Mouse (Mus musculus) kidney, postnatal 14 days (tissue): ENCODE measurements around the gene Cep95.
A peak's percentile ranks its signal among the peaks of the same experiment; 100 is the strongest.
"Not testable (repeated sequence)": the region's sequence is repeated elsewhere in the genome, so short reads cannot be mapped to it uniquely, and the experiment has no call there.

Experiments
- DNase-seq: peaks from one replicate; pipeline ENCODE4 v3.0.0; 2022; ENCODE audit warnings: mixed read lengths

The Cep95 gene

DNA sequence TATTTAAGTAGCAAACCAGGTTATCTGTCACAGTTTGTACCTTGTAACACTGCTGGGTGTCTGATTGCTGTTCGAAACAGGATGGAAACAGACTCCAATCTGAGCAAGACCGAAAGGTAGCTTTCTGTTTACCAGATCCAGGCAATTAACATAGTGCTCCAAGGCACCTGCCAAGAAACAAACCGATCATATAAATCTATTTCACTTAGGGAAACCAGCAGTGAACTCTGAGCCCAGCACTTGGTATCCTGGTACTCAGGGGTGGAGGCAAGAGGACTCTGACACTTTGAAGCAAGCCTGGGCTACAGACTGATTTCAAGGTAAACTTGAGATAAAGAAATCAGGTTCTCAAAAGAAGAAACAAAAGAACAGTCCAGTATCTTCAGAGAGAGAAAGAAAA lies 11.7 kb upstream of the Cep95 start:
- DNase-seq = peak; percentile 33

- DNase-seq = no peak
These were observed 10.9 kb upstream of the Cep95 start for GRCm38 (mm10) chr11:106778132-106778531.

- DNase-seq = no peak
These were observed 10.3 kb upstream of the Cep95 start for GRCm38 (mm10) chr11:106778589-106779387.

GRCm38 (mm10) chr11:106779388-106780088 lies 9.5 kb upstream of the Cep95 start, which contains the start of gene Polg2:
Gene Polg2, minus strand, starts transcription at chr11:106779537.
- peak; percentile 95 for DNase-seq

- DNase-seq = peak; percentile 20
These were observed 9.0 kb upstream of the Cep95 start for GRCm38 (mm10) chr11:106780089-106780425.

GRCm38 (mm10) chr11:106780590-106781220 lies 8.3 kb upstream of the Cep95 start:
- DNase-seq = no peak

- not testable (repeated sequence) for DNase-seq
These were observed 6.8 kb upstream of the Cep95 start for GRCm38 (mm10) chr11:106782271-106782670.

GRCm38 (mm10) chr11:106782841-106783764 lies 5.9 kb upstream of the Cep95 start:
- DNase-seq = no peak

- no peak for DNase-seq
These were observed 4.6 kb upstream of the Cep95 start for GRCm38 (mm10) chr11:106784476-106784875.

GRCm38 (mm10) chr11:106785043-106785442 lies 4.0 kb upstream of the Cep95 start:
- no peak for DNase-seq

GRCm38 (mm10) chr11:106787131-106788025 lies 1.7 kb upstream of the Cep95 start:
- peak; percentile 95 for DNase-seq

- DNase-seq = peak; percentile 99
These were observed 852 bp upstream of the Cep95 start for GRCm38 (mm10) chr11:106788026-106788774.

DNA sequence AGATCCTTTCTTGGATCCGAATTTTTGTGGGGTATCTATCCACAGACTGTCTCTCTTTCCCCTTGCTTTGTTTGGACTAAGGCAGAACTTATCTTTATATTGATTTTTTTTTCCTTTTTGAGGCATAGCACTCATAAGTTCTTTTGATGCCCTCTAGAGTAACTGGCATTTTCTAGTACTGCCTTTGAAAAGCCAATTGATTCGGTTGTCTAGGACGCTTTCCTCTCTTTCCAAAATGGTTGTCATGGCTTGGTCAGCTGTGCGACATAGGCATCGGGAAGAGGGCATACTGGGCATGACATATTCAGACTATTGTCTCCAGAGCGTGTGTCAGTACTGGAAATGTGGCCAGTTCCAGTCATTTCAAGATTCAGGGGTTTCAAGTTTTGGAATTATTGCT lies 597 bp downstream of the Cep95 start:
- DNase-seq = no peak

DNA sequence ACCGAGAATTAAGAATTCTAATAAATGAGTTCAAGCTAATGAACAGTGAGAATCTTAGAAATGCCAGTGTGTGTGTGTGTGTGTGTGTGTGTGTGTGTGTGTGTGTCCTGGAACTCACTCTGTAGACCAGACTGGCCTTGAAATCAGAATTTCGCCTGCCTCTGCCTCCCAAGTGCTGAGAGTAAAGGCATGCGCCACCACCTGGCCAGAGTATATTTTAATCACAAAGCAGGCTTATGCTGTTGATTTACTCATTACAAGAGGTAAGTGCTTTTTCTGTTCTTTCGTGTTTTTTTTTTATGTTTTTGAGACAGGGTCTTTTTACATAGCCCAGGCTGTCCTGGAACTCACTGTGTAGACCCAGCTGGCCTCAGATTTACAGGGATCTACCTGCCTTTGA lies 4.8 kb downstream of the Cep95 start:
- DNase-seq = no peak

GRCm38 (mm10) chr11:106795679-106796078 lies 6.6 kb downstream of the Cep95 start:
- no peak for DNase-seq

GRCm38 (mm10) chr11:106802069-106802627 lies 13.1 kb downstream of the Cep95 start:
- DNase-seq = no peak

DNA sequence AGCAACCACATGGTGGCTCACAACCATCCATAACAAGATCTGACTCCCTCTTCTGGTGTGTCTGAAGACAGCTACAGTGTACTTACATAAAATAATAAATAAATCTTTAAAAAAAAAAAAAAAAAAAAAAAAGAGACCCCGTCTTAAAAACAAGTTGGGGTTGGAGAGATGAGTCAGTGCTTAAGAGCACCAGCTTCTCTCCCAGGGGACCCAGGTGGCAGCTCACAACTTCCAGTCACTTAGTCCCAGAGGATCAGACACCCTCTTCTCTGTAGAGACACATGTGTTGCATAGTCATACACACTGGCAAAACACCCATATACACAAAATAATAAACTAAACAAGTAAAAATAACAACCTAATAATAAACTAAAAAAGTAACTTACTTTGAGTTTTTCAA lies 18.4 kb downstream of the Cep95 start:
- not testable (repeated sequence) for DNase-seq

- DNase-seq = peak; percentile 41
These were observed 23.5 kb downstream of the Cep95 start for GRCm38 (mm10) chr11:106812410-106813136.

DNA sequence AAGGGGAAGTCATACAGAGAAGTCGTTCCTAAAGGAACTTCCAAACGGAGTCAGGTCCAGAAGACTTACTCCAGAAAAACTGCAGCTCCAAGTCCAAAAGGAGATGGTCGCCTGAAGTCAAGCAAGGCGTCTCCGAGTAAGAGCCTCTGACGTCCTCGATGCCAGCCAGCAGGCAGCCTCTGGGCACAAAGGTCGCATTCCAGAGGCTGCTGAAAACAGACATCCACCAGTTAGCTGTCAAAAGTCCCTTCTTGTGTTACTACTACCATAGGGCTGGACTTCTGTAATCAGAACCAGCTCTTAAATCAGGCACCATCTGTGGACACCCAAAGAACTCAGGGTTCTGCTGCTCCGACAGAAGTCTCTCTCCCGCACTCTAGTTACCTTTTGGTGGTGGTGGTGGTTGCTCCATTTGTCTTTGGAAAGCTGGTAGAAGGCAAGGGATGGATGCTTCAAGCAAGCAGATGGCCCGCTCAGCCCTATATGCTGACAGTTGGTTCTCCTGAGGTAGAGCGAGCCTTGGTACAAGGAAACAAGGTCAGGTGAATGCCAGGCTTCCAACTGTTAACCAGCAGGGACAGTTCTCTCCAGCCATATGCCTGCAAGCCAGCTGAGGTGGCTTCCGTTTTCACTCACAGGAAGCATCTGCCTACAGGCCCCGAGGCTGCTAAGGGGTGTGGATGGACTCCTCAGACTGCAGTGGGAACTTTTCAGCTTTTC lies 25.7 kb downstream of the Cep95 start:
- peak; percentile 67 for DNase-seq
